Mouse (Mus musculus) lung, postnatal 0 days (tissue): ENCODE measurements around the gene Tpcn1.

Source experiments
- CTCF ChIP-seq: IDR thresholded peaks from 2 replicates; pipeline ENCODE4 v1.5.1; 2016; ENCODE audit warnings: antibody characterized with exemption, mild to moderate bottlenecking
- EP300 ChIP-seq: IDR thresholded peaks from 2 replicates; pipeline ENCODE4 v1.6.1; 2016; ENCODE audit warnings: antibody characterized with exemption, mild to moderate bottlenecking, control low read depth

- TF ChIP-seq EP300 (no peak), CTCF (no peak)
Observed at GRCm38 (mm10) chr5:120536632-120537031, 51.8 kb downstream of the Tpcn1 start.
